Mouse (Mus musculus) cerebellum, postnatal 10 days (tissue): ENCODE data around the gene Gm27029.
"Not testable (repeated sequence)": the region's sequence is repeated elsewhere in the genome, so short reads cannot be mapped to it uniquely, and the experiment has no call there.

ENCODE experiments used
- DNase-seq, 2 experiments: peaks; one replicate each; pipeline ENCODE4 v3.0.0; 2021; ENCODE audit warnings: mixed read lengths in 2 of 2

Gm27029 gene

GRCm38 (mm10) chr11:101418991-101419390 lies 5.6 kb downstream of the Gm27029 start:
- no peak for DNase-seq

- peak; percentile 95 to 97 for DNase-seq
Observed at GRCm38 (mm10) chr11:101417101-101417855, 7.3 kb downstream of the Gm27029 start, which contains the start of gene Aarsd1. TSS of gene Aarsd1 (minus strand) at chr11:101417615.

DNA sequence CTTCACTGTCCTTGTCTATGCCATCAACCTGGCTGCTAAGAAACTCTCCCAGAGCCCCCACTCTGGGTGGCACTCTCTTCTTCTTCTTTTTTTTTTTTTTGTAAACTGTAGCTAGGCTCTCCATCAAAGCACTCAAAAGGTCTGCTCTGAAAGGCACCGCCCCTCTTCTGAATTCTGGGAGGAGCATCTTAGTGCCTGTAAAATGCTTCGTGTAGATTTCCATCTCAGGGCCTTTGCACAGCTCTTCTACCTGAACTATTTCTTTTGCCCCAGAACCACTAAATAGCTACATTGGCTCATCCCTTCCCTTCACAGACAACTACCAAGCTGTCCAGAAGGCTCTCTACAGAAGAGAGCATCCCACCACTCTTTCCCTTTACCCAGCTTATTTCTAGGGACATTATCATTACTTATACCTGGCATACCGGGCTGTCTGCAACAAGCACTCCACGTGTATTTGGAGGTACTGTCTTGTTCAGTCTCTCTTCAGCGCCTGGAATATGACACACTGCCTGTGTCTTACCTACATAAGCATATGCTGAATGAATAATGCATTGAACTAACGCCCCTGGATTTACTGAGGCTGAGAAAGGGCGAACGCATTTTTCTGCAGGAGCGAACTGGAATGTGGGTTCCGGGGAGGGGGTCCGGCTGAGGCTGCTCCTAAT lies 8.0 kb downstream of the Gm27029 start:
- DNase-seq: no peak

- DNase-seq: no peak
Observed at GRCm38 (mm10) chr11:101415306-101415705, 9.3 kb downstream of the Gm27029 start.

DNA sequence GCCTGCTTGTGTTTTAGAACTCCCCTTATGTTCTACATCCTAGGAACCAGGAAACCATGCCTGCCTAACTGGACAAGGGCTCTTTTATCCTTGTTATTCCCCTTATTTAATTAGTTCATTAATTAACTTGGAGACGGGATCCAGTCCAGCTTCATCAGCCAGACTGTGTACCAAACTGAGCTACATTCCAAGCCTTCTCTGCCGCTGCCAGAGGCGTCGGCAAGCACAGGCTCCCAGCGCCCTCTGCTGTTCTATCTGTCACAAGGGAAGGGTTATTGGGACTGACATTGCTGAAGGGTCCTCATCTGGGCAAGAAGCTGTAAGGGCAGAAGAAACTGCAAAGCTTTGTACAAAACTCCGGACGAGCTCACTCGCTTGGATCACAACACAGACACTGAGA lies 29.5 kb downstream of the Gm27029 start:
- peak; percentile 90 to 91 for DNase-seq

DNA sequence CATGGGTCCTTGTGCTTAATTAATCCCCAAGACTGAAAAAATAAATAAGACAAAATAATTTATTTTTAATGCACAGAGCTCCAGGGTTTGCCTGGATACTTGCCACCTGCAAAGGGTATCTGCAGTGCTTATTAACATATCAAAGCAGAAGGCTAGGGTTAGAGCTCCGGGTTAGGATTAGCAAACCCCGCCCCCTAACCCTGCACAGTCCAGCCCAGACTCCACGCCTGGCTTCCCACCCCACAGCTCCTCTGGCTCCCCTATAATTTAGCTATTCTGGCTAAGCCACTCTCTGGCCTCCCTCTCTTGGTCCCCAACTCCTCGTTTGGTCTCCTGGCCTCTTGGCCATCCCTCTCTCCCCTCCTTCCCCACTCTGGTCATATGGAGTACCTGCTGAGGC lies 42.8 kb downstream of the Gm27029 start:
- no peak for DNase-seq

DNA sequence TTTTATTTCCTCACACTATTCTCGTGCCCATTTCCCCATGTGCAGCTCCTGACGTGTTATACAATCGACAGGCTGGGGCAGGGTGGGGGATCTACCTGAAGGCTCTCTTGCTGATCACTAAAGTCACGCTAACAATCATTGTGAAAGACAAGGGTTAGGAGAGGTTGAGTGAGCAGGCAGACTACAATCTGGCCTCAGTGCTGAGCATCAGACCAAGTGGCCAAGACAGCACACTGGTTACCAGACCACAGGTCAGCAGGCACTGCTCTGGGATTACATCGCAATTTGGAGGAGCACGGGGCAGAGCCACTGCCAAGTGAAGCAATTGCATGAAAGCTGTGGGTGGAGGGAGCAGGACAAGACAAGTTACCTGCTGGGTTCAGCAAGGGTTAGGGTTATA lies 45.7 kb downstream of the Gm27029 start:
- DNase-seq: no peak

- DNase-seq: not testable (repeated sequence)
Observed at GRCm38 (mm10) chr11:101378196-101378595, 46.4 kb downstream of the Gm27029 start.

- no peak for DNase-seq
Observed at GRCm38 (mm10) chr11:101374421-101374938, 50.1 kb downstream of the Gm27029 start.

GRCm38 (mm10) chr11:101370141-101370540 lies 54.5 kb downstream of the Gm27029 start:
- no peak for DNase-seq

GRCm38 (mm10) chr11:101367326-101367935 lies 57.2 kb downstream of the Gm27029 start, which contains the start of gene G6pc:
TSS of gene G6pc (plus strand) at chr11:101367561.
- DNase-seq: no peak

DNA sequence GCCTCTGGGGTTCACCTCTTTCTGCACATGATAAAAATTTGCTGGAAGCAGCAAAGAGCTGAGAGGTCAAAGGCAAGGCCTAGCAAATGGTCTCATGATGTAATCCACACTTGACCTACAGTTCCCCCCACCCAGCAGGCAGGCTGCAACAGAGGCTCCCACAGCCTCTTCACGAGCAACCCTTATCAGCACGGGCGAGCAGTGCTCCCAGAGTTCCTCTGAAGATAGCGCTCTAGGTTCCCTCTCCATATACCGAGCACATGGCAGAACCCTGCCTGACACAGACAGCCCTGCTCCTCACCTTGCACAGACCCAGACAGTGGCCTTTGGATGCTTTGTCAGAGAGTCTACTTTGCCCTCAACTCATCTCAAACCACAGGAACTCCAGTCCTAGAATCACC lies 60.1 kb downstream of the Gm27029 start:
- DNase-seq: no peak

DNA sequence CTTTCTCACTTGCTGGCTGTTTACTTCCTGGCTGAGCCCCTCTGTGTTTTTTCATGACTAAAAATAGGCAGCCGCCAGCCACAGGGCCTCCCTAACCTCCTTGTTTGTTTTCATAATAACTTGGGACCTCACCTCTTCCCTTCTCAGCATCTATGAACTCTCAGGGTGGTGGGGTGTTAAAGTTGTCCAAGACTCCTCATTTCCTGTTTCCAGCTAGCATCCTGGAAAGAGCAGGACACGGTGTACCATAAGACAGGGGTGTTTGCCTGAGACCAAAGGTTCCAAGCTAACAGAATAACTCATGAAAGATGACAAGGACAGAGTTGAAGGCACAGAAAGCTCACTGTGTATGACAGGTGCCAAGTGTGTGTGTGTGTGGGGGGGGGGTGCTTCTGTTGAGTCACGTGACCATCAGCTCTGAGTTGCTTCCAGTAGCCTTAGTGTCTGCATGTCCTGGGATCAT lies 63.9 kb downstream of the Gm27029 start:
- no peak for DNase-seq

DNA sequence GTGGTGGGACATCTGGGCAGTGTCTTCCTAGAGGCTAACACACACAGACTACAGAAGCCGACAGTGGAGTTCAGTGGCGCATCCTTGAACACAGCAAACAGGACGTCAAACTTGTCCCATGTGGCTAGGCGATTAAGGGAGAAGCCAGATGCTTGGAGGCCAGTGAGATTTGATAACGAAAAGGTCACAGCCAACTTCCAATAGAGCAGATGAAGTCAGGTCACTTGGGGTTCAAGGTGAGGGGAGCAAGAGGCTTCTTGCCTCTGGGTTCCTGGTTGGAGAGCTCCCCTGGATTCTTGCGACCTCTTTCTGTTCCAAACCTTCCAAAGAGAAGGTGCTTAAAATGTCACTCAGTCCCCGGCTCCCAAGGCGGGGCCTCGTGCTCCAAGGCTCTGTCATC lies 64.8 kb downstream of the Gm27029 start:
- no peak for DNase-seq

GRCm38 (mm10) chr11:101357505-101358182 lies 67.0 kb downstream of the Gm27029 start:
- DNase-seq: no peak
